Mouse (Mus musculus) cerebellum, adult 2 months (tissue): ENCODE measurements at regions not wholly inside any gene's neighbourhood (a gene's known extent, or its start where the extent isn't known, plus 50 kb on each side); places are given as distances from the start of the nearest gene placed in this dataset.

Source experiments
- CTCF ChIP-seq: fragments of 200-500 bp; IDR thresholded peaks from 2 replicates; pipeline ENCODE4 v1.5.1; 2011; ENCODE audit warnings: low read depth, mild to moderate bottlenecking, control low read depth, low read length, moderate library complexity, borderline replicate concordance; ENCODE audit not compliant: insufficient read depth
- POLR2A ChIP-seq: fragments of 200-500 bp; IDR thresholded peaks from 2 replicates; pipeline ENCODE4 v1.6.1; 2011; ENCODE audit warnings: low read length, control low read depth, borderline replicate concordance; ENCODE audit not compliant: insufficient read depth

GRCm38 (mm10) chr3:38388961-38389360 is 95.7 kb downstream of the Ankrd50 start:
- TF ChIP-seq POLR2A (no peak), CTCF (no peak)
